Mouse (Mus musculus) lung, embryonic 14.5 days (tissue): ENCODE measurements around the gene Sparcl1. TPM values are rescaled to one million over a fixed set of nuclear protein-coding genes. Genes with fewer than 3 reads are reported as not detected.

ENCODE experiments used
- ATAC-seq: fragments of 200-750 bp; cut with Nextera tagmentation; 2 replicates; pipeline ENCODE4 v1.8.0; 2017; ENCODE audit warnings: mild to moderate bottlenecking, moderate TSS enrichment, moderate library complexity; ENCODE audit not compliant: insufficient read depth
- DNase-seq: peaks from one replicate; pipeline ENCODE4 v3.0.0-alpha.2; 2015
- H3K27ac ChIP-seq: fragments of 300-500 bp; sonication (generic); 2 replicates; pipeline ENCODE4 v1.5.1; 2014; ENCODE audit warnings: low read depth, mild to moderate bottlenecking, moderate library complexity
- H3K27me3 ChIP-seq: fragments of 300-500 bp; sonication (generic); 2 replicates; pipeline ENCODE4 v1.6.1; 2014; ENCODE audit warnings: low read length, control low read depth; ENCODE audit not compliant: insufficient read depth
- H3K36me3 ChIP-seq: fragments of 300-500 bp; sonication (generic); 2 replicates; pipeline ENCODE4 v1.6.1; 2014; ENCODE audit warnings: control low read depth; ENCODE audit not compliant: insufficient read depth
- H3K4me1 ChIP-seq: fragments of 300-500 bp; sonication (generic); 2 replicates; pipeline ENCODE4 v1.6.1; 2014; ENCODE audit warnings: antibody characterized with exemption, control low read depth; ENCODE audit not compliant: insufficient read depth
- H3K4me2 ChIP-seq: fragments of 300-500 bp; sonication (generic); 2 replicates; pipeline ENCODE4 v1.6.1; 2014; ENCODE audit warnings: mild to moderate bottlenecking
- H3K4me3 ChIP-seq: fragments of 300-500 bp; sonication (generic); 2 replicates; pipeline ENCODE4 v1.5.1; 2014; ENCODE audit warnings: low read depth, low read length
- H3K9ac ChIP-seq: fragments of 300-500 bp; sonication (generic); 2 replicates; pipeline ENCODE4 v1.6.1; 2014
- H3K9me3 ChIP-seq: fragments of 300-500 bp; sonication (generic); 2 replicates; pipeline ENCODE4 v1.6.1; 2016; ENCODE audit warnings: low read depth, low read length, control low read depth
- CTCF ChIP-seq: IDR thresholded peaks from 2 replicates; pipeline ENCODE4 v1.5.1; 2016; ENCODE audit warnings: antibody characterized with exemption, low read depth
- WGBS: fragments of 180-500 bp; shearing (Covaris S2); extraction: QIAGEN DNeasy Blood & Tissue Kit; methylation state at CpG from one replicate; pipeline ENCODE4 v1.1.7; 2014; 5-methylcytosine and 5-hydroxymethylcytosine counted together
- polyA plus RNA-seq: library from polyadenylated mRNA; unstranded; fragments of >200 nt; fragmentation: Nextera tagmentation; extraction: Ambion mirVana; gene quantifications from 2 replicates; pipeline ENCODE4 v1.2.1, GENCODE M21; 2014

Gene Sparcl1
- polyA plus RNA-seq, 1 experiment from 2014 or later, result 296 TPM

DNA sequence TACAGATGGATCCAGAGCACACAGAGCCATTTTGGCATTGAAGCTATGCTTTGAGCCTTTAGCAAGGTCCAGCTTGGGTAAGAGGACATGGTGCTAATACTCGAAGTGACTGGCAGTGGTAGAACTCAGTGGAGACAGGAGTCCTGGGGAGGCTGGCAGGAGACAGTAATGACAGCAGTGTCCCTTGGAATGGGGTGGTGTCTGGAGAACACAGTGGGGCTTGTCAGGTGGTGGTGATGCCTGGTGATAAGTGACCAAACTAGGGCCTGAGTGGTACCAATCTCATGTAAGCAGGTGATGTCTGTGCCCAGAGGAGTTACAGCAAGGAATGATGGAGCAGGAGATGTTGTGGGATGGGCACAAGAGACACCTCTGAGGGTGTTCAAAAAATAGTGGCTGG lies 13.8 kb upstream of the Sparcl1 start:
- Histone ChIP-seq H3K36me3 (no peaks in the 10 kb centered on the region), H3K9me3 (no peaks in the 10 kb centered on the region), H3K4me3 (no peak overlapping the region), H3K27me3 (no peaks in the 10 kb centered on the region), H3K27ac (no peak overlapping the region), H3K9ac (no peak overlapping the region), H3K4me1 (peaks cover 7% of the 10 kb centered on the region; the same call in 1 of the 2 replicates), H3K4me2 (no peak overlapping the region)
- WGBS, result 69% methylated on average over 1 of the region's 1 CpGs
- DNase-seq (no peak), ATAC-seq (no peak)
- no peak for TF ChIP-seq CTCF

DNA sequence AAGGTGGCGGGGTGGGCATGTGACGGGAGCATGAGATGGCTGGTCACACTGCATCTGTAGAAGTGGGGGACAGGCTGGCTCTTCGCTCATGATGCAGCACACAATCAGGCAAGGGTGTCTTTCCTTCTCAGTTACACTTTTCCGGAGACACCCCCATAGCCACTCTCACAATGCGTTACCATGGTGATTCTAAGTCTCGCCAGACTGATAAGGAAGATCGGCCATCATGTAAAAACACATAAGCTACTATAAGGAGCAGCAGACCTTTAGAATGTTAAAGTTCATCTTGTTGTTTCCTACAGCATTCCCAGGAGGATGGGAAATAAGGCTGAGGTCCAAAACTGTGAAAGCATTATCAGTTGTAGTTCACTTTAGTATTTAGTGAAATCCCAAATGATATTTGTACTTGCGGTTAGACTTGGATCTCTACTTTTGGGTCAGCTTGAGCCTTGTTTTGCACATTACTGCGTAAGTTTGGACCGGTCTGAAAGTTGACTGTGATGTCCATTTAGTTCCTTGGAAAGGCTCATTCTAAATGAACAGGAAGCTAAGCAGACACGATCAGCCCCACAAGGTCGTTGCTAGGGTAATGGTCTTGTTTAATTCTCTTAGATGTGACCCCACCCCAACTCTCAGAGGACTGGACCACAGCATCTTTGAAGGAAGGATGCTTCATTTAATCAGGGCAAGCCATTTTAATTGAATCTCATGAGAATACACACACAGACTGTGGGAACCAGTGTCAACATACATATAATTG lies 13.2 kb upstream of the Sparcl1 start:
- Histone ChIP-seq H3K4me1 (peaks cover 7% of the 10 kb centered on the region; the same call in 1 of the 2 replicates), H3K36me3 (no peaks in the 10 kb centered on the region), H3K27ac (no peak overlapping the region), H3K4me2 (no peak overlapping the region), H3K27me3 (no peaks in the 10 kb centered on the region), H3K4me3 (no peak overlapping the region), H3K9ac (no peak overlapping the region), H3K9me3 (no peaks in the 10 kb centered on the region)
- ATAC-seq (no peak), DNase-seq (no peak)
- TF ChIP-seq CTCF, result no peak
- WGBS, result 72% methylated on average over 12 of the region's 12 CpGs

DNA sequence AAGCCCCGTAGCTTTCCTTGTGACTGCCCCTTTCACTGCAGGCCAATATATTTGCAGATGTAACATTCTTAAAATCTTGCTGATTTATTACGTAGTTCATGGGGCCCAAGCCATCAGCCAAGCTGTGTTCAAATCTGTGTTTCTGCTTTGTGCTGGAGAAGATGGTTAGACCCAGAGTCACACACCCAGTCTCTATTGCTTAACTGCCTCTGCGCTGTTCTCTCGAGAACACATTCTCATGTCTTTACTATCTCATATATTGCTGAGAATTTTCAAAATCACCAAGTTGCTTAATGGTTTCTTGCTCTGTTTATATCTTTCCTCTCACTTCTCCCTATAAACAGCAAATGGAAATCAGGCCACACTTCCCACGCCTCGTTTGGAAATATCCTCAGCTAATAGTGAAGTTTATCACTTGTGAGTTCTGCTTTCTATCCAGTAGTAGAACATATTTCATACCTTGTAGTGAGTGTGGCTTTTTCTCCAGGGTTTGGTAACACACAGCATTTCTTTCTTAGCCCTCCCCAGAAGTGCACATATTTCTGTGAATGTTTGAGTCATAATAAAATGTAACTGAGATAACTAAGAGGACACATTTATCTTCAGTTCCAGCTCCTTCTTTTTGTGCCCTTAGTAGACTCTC lies 10.6 kb upstream of the Sparcl1 start:
- Histone ChIP-seq H3K4me1 (peaks cover 7% of the 10 kb centered on the region; the same call in 1 of the 2 replicates), H3K9ac (no peak overlapping the region), H3K27ac (peak overlapping the region; percentile 59), H3K4me3 (no peak overlapping the region), H3K27me3 (no peaks in the 10 kb centered on the region), H3K4me2 (no peak overlapping the region), H3K9me3 (no peaks in the 10 kb centered on the region), H3K36me3 (no peaks in the 10 kb centered on the region)
- WGBS, result 38% methylated on average over 6 of the region's 6 CpGs
- TF ChIP-seq CTCF, result no peak
- ATAC-seq (peak; percentile 81; the same call in 1 of the 2 replicates), DNase-seq (peak; percentile 80)

DNA sequence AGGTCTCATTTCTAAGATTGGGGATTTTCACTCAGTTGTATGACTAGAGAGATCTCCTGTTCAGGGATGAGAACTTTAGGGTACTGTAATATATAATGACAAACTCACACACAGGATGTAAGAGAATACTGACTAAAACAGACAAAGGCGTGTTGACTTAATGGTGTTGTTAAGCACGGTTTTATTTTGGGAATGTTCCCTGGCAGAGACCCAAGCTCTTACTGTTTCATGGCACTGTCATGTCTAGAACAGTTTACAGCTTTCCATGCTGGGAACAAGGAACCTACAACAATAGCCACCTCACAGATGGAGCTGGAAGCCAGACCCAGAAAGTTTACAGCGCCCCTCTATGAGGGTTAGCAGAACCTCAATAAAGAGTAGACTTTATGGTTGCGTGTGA lies 2.4 kb upstream of the Sparcl1 start:
- Histone ChIP-seq H3K4me3 (no peak overlapping the region), H3K27ac (peak overlapping the region; percentile 96), H3K4me1 (peaks cover 28% of the 10 kb centered on the region), H3K27me3 (no peaks in the 10 kb centered on the region), H3K4me2 (no peak overlapping the region), H3K9me3 (no peaks in the 10 kb centered on the region), H3K36me3 (no peaks in the 10 kb centered on the region), H3K9ac (no peak overlapping the region)
- TF ChIP-seq CTCF, result no peak
- no peak for ATAC-seq
- DNase-seq, result peak; percentile 84
- 60% methylated on average over 4 of the region's 4 CpGs for WGBS

DNA sequence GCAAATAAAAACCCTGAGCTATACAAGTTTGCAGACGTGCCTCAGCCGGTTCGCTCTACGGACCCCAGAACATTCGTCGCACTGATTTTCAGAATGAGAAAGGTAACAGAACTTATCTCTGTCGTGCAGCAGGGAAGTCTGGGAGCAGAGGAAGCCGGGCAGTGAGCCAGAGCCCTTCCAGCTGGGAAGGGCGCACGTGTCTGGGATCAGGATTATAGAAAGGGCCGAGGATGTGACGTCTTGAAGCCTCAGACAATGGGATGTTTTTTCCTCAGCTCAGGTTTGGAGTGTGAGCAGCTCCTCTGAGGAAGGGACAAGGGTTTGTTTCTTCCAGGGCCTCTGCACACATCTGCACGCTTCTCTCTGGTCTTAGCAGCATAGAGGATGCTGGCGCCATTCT lies 1.6 kb upstream of the Sparcl1 start:
- Histone ChIP-seq H3K4me2 (peak overlapping the region; percentile 37; the same call in 1 of the 2 replicates), H3K4me1 (peaks cover 35% of the 10 kb centered on the region), H3K4me3 (no peak overlapping the region), H3K27ac (peak overlapping the region; percentile 96), H3K9me3 (no peaks in the 10 kb centered on the region), H3K36me3 (no peaks in the 10 kb centered on the region), H3K9ac (no peak overlapping the region), H3K27me3 (no peaks in the 10 kb centered on the region)
- 19% methylated on average over 14 of the region's 14 CpGs for WGBS
- ATAC-seq (peak; percentile 38), DNase-seq (peak; percentile 89)
- no peak for TF ChIP-seq CTCF

DNA sequence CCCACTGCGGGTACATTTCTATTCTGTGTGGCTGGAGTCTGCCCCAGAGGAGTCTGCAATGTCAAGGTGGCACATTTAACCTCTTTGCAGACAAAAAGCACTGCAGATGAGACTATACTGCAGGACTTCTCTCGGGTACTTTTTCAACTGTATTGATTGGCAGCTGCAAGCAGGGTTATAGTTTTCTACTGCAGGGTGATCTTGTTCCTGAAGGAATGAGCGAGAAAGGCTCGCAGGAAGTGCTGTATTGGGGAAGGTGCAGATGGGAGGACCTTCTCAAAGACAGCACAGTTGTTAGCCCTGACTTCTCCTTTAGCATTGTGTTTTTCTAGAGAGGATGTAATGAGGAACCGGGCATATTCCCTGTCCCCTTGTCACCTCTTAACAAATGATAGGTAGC lies 1.0 kb downstream of the Sparcl1 start:
- H3K4me3 ChIP-seq, result peak overlapping the region; percentile 48
- 10% methylated on average over 5 of the region's 5 CpGs for WGBS
- H3K4me1 ChIP-seq, result peaks cover 52% of the 10 kb centered on the region
- H3K9me3 ChIP-seq, result no peaks in the 10 kb centered on the region
- peak; percentile 62 for DNase-seq
- no peaks in the 10 kb centered on the region for H3K36me3 ChIP-seq
- peak overlapping the region; percentile 96 for H3K27ac ChIP-seq
- no peak for TF ChIP-seq CTCF
- H3K9ac ChIP-seq, result peak overlapping the region; percentile 70
- no peak for ATAC-seq
- H3K27me3 ChIP-seq, result no peaks in the 10 kb centered on the region
- H3K4me2 ChIP-seq, result peak overlapping the region; percentile 56

DNA sequence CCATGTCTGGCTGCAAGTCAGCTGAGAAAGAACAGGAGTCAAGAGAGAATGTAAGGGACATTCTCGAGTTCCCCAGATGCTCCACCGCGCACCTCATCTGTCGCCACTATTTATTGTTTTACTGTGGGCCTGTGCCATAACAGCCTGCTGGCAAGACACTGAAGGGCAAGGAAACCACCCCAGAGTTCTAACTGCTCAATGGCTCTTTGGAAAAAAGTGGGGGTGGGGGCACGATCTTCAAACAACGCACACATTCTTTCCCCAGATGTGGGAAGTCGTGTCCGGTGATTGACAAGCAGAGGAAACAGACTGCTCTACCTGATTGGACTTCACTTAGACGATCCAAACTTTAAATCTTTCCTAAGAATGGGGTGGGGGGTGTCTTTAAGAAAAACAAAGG lies 1.5 kb downstream of the Sparcl1 start:
- Histone ChIP-seq H3K27ac (peak overlapping the region; percentile 96), H3K4me1 (peaks cover 52% of the 10 kb centered on the region), H3K36me3 (no peaks in the 10 kb centered on the region), H3K4me3 (peak overlapping the region; percentile 48), H3K9me3 (no peaks in the 10 kb centered on the region), H3K27me3 (no peaks in the 10 kb centered on the region), H3K9ac (peak overlapping the region; percentile 70), H3K4me2 (peak overlapping the region; percentile 56)
- peak; percentile 60 for ATAC-seq
- peak; percentile 83 for DNase-seq
- 3% methylated on average over 9 of the region's 9 CpGs for WGBS
- 0 out of 2 replicates have a peak, but pooled peaks have one; percentile 26 for TF ChIP-seq CTCF
